Mouse (Mus musculus) testis, adult 2 months (tissue): ENCODE data around the gene Tulp2.

Experiments used
- CTCF ChIP-seq: fragments of 200-500 bp; IDR thresholded peaks from 2 replicates; pipeline ENCODE4 v1.5.1; 2012; ENCODE audit warnings: low read depth, mild to moderate bottlenecking, inconsistent platforms, low read length, moderate library complexity; ENCODE audit not compliant: control insufficient read depth, insufficient read depth, insufficient replicate concordance
- POLR2A ChIP-seq: fragments of 200-500 bp; IDR thresholded peaks from 2 replicates; pipeline ENCODE4 v1.6.1; 2012; ENCODE audit warnings: low read depth, mild to moderate bottlenecking, inconsistent platforms, low read length, moderate library complexity; ENCODE audit not compliant: control insufficient read depth

DNA sequence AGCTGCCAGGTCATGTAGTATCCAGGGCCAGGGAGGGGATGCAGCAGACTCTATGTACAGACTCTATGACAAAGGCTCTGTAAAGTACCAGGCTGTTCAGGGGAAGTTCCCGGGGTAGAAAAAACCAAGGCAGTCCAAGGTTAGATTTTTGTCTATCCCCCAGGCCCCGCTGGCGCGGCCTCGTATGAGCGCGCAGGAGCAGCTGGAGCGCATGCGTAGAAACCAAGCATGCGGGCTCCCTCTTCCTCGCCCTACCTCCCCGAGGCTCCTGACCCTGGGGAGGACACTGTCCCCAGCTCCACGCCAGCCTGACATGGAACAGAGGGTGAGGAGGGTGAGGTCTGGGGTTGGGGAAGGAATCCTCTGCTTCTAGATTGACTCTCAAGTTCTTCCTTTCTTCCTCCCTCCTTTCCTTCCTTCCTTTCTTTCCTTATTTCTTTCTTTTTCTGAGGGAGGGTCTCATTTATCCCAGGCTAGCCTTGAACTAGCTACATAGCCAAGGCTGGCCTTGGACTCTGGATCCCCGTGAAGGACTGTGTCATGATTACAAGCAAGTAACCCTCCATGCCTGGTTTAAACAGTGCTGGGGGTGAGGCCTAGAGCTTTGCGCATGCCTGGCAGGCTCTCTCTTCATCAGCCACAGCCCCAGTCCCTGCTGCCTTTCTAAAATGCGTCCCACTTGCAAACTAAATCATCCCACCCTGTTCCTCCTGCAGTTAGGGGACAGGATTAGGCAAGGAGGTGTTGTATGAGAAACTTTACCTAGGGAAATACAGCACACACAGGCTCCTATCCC, 68.2 kb downstream of the Tulp2 start:
- TF ChIP-seq POLR2A (no peak), CTCF (no peak)
